Mouse (Mus musculus) ES-E14 (cell line): ENCODE data around the gene Syngr4. TPM values are rescaled to one million over a fixed set of nuclear protein-coding genes. Genes with fewer than 3 reads are reported as not detected.
"Not testable (repeated sequence)": the region's sequence is repeated elsewhere in the genome, so short reads cannot be mapped to it uniquely, and the experiment has no call there.

ENCODE experiments used
- DNase-seq: peaks from one replicate; pipeline ENCODE4 v3.0.0-alpha.2; 2013; ENCODE audit warnings: low read depth, low spot score
- H3K27ac ChIP-seq: 2 replicates; pipeline ENCODE4 v1.5.1; 2012; ENCODE audit warnings: low read depth, mild to moderate bottlenecking, low read length, moderate library complexity, mixed read lengths; ENCODE audit not compliant: poor library complexity, insufficient read depth, severe bottlenecking
- H3K36me3 ChIP-seq: 2 replicates; pipeline ENCODE4 v1.6.1; 2012; ENCODE audit warnings: mild to moderate bottlenecking, low read length, moderate library complexity, mixed read lengths; ENCODE audit not compliant: control insufficient read depth, poor library complexity, insufficient read depth, severe bottlenecking
- H3K4me1 ChIP-seq, 2 experiments: fragments of 150-350 bp in 1 of 2; sonication (generic) in 1 of 2; 2 replicates each; pipeline ENCODE4 v1.6.1; 2012; ENCODE audit warnings: low read length in 2 of 2, mild to moderate bottlenecking in 1 of 2, mixed read lengths in 1 of 2; ENCODE audit not compliant: control insufficient read depth in 2 of 2, insufficient read depth in 2 of 2, poor library complexity in 1 of 2
- H3K4me3 ChIP-seq, 2 experiments: fragments of 150-350 bp in 1 of 2; sonication (generic) in 1 of 2; 2 replicates each; pipeline ENCODE4 v1.5.1; 2012; ENCODE audit warnings: low read length in 2 of 2, low read depth in 1 of 2, mild to moderate bottlenecking in 1 of 2, mixed read lengths in 1 of 2; ENCODE audit not compliant: insufficient read depth in 1 of 2, poor library complexity in 1 of 2, severe bottlenecking in 1 of 2
- H3K9ac ChIP-seq: 2 replicates; pipeline ENCODE4 v1.6.1; 2012; ENCODE audit warnings: low read depth, mild to moderate bottlenecking, low read length, mixed read lengths; ENCODE audit not compliant: poor library complexity, insufficient read depth, severe bottlenecking
- H3K9me3 ChIP-seq: fragments of 150-350 bp; sonication (generic); 2 replicates; pipeline ENCODE4 v1.6.1; 2012; ENCODE audit warnings: low read depth, mild to moderate bottlenecking, low read length; ENCODE audit not compliant: control insufficient read depth, insufficient read depth
- CHD2 ChIP-seq: IDR thresholded peaks from 2 replicates; pipeline ENCODE4 v1.6.1; 2014; ENCODE audit warnings: mild to moderate bottlenecking, low read depth, low read length, inconsistent platforms
- HCFC1 ChIP-seq: IDR thresholded peaks from 2 replicates; pipeline ENCODE4 v1.6.1; 2012; ENCODE audit warnings: low read length, inconsistent platforms, borderline replicate concordance; ENCODE audit not compliant: insufficient read depth
- MAFK ChIP-seq: IDR thresholded peaks from 2 replicates; pipeline ENCODE4 v1.6.1; 2014; ENCODE audit warnings: mild to moderate bottlenecking, low read depth, low read length, inconsistent platforms; ENCODE audit not compliant: insufficient read depth
- ZC3H11A ChIP-seq: IDR thresholded peaks from 2 replicates; pipeline ENCODE4 v1.6.1; 2012; ENCODE audit warnings: low read depth, mild to moderate bottlenecking, inconsistent platforms, low read length, borderline replicate concordance
- ZNF384 ChIP-seq: IDR thresholded peaks from 2 replicates; pipeline ENCODE4 v1.6.1; 2012; ENCODE audit warnings: low read depth, low read length, inconsistent platforms
- in situ Hi-C, 2 experiments: fragments of 600-800 bp; cut with MboI; formaldehyde crosslinking; loops; one replicate each; pipeline ENCODE4 v1.15.1; 2025; ENCODE audit warnings: low sequenced_read_pairs in 2 of 2, inconsistent platforms in 1 of 2; ENCODE audit not compliant: unreplicated experiment in 2 of 2
- total RNA-seq: library from RNA; depleted of rRNA; stranded (reverse); fragments of 300-350 nt; gene quantifications from 2 replicates; pipeline ENCODE4 v1.2.3, GENCODE M21; 2012

Gene Syngr4
- total RNA-seq, 1 experiment: not detected

DNA sequence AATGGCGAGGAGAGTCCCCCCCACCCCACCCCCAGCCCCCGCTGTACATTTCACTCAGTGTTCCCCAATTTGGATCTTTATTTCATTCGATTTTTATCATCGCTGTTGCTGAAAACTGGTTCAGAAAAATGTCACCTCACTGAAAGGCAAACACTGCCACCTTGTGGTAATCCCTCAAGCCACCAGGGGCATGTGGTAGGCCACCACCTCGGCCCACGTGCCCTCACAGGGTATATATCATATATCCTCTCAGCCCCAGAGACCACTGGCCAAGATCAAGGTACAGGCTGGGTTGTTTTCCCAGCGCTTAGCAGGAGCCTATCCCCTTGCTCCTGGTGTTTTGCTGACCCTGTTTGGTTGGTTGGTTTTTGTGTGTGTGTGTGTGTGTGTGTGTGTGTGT, 38.6 kb upstream of the Syngr4 start:
- Histone ChIP-seq H3K9me3 (no peaks in the 10 kb centered on the region), H3K4me3 (no peak overlapping the region), H3K36me3 (peaks cover 7% of the 10 kb centered on the region; the same call in 1 of the 2 replicates), H3K27ac (no peak overlapping the region), H3K4me1 (no peaks in the 10 kb centered on the region), H3K9ac (no peak overlapping the region)
- DNase-seq: no peak
- in situ Hi-C loops: loop anchor here in 1 of 2 experiments (25.0 kb wide), 1 partner anchor 198 kb away; the partner anchor contains the start of gene Spaca4
- TF ChIP-seq HCFC1: no peak
- TF ChIP-seq ZNF384: no peak
- no peak for TF ChIP-seq ZC3H11A
- TF ChIP-seq CHD2: no peak
- TF ChIP-seq MAFK: no peak

DNA sequence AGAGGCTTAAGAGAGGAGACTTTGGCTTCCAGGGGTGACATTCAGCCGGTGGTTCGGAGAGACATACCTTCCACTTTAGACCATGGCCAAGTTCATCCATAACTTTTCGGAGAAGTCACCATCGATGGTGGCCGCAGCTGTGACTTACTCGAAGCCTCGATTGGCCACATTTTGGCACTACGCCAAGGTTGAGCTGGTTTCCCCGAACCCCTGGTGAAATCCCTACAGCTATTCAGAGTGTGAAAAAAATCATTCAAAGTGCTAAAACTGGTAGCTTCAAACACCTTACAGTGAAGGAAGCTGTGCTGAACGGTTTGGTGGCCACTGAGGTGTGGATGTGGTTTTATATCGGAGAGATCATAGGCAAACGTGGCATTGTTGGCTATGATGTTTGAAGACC, 37.3 kb upstream of the Syngr4 start:
- DNase-seq, H3K36me3 ChIP-seq, H3K9ac ChIP-seq, H3K27ac ChIP-seq, H3K4me3 ChIP-seq, H3K4me1 ChIP-seq, H3K9me3 ChIP-seq: not testable (repeated sequence)
- in situ Hi-C loops: loop anchor here in 1 of 2 experiments (25.0 kb wide), 1 partner anchor 196 kb away; the partner anchor contains the start of gene Spaca4

DNA sequence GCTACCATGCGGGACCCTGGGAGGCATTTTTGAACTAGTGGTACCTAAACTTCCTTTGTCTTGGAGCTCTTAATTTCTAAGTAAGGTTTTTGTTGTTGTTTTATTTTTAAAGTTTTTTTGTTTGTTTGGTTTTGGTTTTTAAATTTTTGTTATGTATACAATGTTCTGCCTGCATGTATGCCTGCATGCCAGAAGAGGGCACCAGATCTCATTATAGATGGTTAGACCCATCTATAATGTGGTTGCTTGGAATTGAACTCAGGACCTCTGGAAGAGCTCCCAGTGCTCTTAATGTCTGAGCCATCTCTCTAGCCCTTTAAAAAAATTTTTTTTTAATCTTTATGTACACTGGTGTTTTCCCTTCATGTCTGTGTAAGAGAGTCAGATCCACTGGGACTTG, 33.2 kb upstream of the Syngr4 start:
- H3K36me3 ChIP-seq: peaks cover 3% of the 10 kb centered on the region; the same call in 1 of the 2 replicates
- no peak overlapping the region for H3K9ac ChIP-seq
- peak overlapping the region; percentile 62 to 65; a peak in 2 of 4 replicates for H3K4me3 ChIP-seq
- no peak for DNase-seq
- TF ChIP-seq HCFC1 (no peak), ZNF384 (no peak), MAFK (no peak)
- H3K4me1 ChIP-seq: no peaks in the 10 kb centered on the region
- no peak overlapping the region for H3K27ac ChIP-seq
- in situ Hi-C loops: loop anchor here (10.0 to 25.0 kb wide), 2 partner anchors 185 to 192 kb away; partner anchors contain the start of gene Spaca4 (in 1 of the 2)
- no peaks in the 10 kb centered on the region for H3K9me3 ChIP-seq

DNA sequence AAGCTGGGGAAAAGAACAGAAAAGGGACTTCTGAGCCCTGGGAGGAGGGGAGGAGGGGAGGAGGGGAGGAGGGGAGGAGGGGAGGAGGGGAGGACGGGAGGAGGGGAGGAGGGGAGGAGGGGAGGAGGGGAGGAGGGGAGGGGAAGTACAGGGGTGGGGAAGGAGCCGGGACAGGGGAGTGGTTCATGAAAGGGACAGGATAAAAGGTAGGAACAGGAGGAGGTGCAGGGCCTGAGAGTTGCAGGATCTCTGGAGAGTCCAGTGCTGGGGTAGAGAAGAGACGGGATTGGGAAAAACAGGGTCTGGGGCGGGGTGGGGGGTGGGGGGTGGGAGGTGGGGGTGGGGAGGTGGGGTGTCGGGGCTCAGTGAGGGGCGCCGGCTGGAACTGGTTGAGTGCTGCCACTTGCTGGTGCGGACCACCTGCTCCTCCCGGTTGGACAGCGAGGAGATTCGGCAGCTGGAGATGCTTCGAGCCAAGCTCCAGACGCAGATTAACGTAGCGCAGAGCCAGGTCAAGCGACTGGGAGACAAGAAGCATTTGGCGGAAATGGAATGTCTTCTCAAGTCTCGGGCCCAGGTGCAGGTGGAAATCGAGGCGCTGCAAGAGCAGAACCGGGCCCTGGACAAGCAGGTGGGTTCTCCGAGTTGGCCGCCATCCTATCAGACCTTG, 32.2 kb upstream of the Syngr4 start:
- peak overlapping the region; percentile 48 for H3K9ac ChIP-seq

DNA sequence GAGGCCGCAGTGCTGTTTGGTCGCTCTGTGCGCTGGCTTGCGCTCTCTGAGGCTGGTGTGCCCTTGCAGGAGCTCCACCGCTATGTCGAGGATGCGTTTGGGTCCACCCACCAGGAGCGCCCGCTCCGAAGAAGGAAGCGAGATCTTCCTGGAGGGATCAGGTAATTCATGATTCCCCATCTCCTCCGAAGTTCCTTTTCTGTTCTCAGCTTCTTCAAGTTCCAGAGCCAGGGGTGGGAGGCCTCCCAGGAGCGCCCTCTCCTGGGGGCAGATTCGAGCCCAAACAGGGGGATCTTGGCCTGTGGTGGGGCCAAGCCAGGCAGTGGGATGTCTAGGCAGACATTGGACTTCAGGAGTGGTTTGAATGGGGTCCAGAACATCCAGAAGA, 27.9 kb upstream of the Syngr4 start:
- peak overlapping the region; percentile 67 to 86 for H3K4me3 ChIP-seq
- H3K4me1 ChIP-seq: peaks cover 5 to 17% of the 10 kb centered on the region in 2 experiments; a peak in 2 of 4 replicates
- H3K27ac ChIP-seq: peak overlapping the region; percentile 4
- no peaks in the 10 kb centered on the region for H3K9me3 ChIP-seq
- TF ChIP-seq CHD2 (no peak), ZNF384 (no peak), MAFK (no peak), HCFC1 (no peak; the same call in 1 of the 2 replicates), ZC3H11A (no peak)
- no peaks in the 10 kb centered on the region for H3K36me3 ChIP-seq
- DNase-seq: peak; percentile 54
- in situ Hi-C loops: loop anchor here in 1 of 2 experiments (10.0 kb wide), 1 partner anchor 180 kb away; no protein-coding TSS in a partner anchor
- H3K9ac ChIP-seq: peak overlapping the region; percentile 71

More for the DNA sequence above, 32.2 kb upstream of the Syngr4 start:
- TF ChIP-seq ZNF384 (no peak), MAFK (no peak), ZC3H11A (no peak)
- no peak for DNase-seq
- peak overlapping the region; percentile 1; the same call in 1 of the 2 replicates for H3K27ac ChIP-seq
- H3K4me1 ChIP-seq: no peaks in the 10 kb centered on the region
- in situ Hi-C loops: loop anchor here (10.0 to 25.0 kb wide), 2 partner anchors 184 to 191 kb away; partner anchors contain the start of gene Spaca4 (in 1 of the 2)
- H3K9me3 ChIP-seq: no peaks in the 10 kb centered on the region
- peak overlapping the region; percentile 62 to 65 for H3K4me3 ChIP-seq
- H3K36me3 ChIP-seq: peaks cover 3% of the 10 kb centered on the region; the same call in 1 of the 2 replicates
